Mouse (Mus musculus) retina, embryonic 14.5 days (tissue): ENCODE data around the gene Cldn12.

Experiments used
- DNase-seq: peaks from one replicate; pipeline ENCODE4 v3.0.0-alpha.2; 2015; ENCODE audit warnings: low spot score

Gene Cldn12

DNA sequence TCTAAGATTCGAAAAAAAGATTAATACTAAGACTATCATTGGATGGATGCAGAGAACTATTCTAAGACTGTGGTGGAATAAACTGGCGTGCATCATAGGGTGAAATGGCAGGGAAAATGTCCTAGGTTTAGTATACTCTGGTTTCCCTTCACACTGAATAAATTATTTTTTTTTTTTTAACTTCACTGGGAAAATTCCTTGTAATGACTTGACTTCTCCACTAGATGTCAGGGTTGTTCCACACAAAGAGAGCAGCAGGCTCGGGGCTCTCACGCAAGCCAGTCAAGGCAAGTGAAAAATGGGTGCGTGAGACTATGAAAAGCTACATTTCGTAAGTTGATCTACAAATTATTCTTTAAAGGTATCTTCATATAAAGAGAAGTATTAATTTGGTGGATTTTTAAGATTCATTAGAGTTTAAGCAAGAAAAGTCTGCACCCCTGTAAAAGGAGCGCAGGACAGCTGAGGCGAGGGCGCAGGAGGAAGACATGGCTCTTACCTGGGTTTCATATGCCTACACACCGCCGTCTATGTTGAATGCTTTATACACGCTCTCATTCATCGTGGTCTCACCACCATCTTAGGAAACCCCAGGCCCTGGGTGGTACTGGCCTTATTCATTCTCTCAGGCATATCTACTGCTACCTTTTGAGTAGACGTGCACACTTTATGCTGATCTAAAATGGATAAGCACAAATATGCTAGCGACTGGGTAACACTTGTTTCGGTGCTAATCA, 20.3 kb downstream of the Cldn12 start:
- DNase-seq: peak; percentile 81

DNA sequence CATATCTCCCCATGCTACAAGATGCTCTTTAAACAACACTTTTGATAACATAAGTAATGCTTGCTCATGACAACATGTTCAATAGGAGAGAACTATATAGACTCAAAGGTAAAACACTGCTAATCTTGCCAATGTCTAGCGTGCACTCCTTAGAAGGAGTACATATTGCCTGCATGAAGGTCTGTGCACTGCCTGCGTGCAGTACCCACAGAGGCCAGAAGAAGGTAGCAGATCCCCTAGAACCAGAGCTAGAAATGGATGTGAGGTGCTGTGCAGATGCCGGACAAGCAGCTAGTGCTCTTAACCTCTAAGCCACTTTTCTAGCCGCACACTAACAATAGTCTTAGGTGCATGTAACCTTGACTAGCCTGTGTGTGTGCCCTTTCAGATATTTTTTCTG, 22.6 kb downstream of the Cldn12 start:
- DNase-seq: no peak

DNA sequence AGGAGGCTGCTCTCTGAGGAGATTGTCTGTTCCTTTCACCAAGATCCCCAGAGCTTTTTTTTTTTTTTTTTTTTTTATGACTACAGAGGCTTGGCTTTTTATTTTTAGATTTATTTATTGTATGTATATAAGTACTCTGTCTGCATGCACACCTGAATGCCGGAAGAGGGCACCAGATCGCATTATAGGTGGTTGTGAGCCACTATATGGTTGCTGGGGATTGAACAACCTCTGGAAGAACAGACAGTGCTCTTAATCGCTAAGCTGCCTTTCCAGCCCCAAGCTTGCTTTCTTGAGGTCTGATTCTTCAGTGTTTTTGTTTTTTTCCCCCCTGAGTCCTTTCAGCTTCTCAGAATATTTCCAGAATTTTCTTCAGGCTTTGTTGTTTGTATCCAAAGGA, 28.7 kb downstream of the Cldn12 start:
- DNase-seq: no peak

DNA sequence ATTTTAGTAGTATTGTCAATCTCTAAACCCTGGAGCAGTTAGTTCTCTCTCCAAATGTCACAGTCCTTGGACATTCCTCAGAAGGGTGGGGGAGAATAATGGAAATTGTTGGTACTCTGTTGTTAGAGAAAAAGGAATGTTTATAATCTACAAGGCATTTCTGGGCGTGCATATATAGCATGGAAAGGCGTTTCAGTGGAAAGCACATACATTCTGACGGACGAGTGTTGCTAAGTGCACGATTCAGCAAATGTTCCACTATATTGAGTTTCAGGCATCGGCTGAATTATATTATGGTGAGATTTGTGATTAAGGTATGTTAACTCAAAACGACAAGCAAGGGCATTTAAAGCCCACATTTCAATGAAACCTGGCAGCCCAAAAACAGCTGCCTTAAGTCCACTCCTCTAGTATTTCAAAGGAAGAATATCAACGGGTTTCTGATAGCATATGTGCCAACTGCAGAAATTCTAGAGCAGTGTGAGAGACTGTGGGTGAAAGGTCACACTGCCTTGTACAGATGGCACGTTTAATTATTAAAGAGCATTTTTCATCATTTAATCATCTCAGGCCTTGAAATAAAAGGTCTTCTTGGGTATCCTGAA, 31.4 kb downstream of the Cldn12 start:
- DNase-seq: peak; percentile 38

DNA sequence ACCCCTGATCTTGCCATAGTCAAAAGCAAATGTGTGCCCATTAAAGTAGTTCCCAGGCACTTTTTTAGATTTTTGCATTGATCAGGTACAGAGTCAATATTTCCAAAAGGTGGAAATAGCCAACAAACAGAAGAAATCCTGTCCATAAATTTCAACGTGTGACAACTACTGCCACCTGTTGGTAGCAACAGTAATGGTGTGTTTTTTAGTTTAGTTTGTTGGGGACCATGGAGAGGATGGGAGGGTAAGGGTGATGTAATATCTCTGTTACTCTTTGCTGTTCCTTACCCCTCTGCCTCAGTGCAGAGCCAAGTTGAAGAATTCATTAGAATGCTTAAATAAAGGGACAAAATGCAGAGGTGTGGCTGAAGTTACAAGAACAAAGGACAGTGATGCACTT, 33.1 kb downstream of the Cldn12 start:
- peak; percentile 72 for DNase-seq

DNA sequence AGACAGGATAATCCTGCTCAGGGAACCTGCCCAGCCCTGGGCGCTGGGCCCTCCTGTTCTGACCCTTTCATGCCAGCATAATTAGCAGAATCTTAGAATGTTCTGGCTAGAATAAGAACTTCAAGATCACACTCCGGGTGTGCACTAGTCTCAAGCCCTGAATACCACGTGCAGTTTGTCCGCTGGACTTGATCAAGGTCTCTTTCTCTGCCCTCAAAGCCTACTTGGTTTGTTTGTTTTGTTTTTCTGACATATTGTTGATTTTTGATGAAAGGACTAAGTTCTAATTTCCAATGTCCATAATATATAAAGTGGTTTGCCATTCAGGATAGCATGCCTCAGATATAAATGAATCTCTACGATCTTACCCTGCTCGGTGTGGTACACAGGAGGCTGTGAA, 35.7 kb downstream of the Cldn12 start, which contains the start of gene 1700015F17Rik:
Gene 1700015F17Rik, minus strand, starts transcription at position 101 of the 400 bp plus-strand sequence.
- no peak for DNase-seq

DNA sequence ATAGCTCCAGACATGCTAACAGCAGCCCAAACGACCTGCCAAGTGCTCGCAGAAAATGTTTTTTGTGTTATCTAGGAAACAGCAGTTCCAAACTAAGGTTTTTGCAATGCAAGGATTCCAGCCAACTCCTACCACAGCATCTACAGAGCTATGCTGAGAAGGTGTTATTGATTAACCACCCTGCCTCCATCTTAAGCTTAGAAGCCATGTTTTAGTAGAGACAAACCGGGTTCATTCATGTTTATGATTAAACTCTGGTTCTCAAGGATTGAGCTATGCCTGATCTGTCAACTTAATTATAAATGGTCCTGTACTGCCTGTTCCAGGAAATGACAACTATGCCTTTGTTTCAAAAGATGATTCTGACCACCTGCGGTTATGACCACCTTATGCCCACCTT, 38.6 kb downstream of the Cldn12 start:
- DNase-seq: no peak

DNA sequence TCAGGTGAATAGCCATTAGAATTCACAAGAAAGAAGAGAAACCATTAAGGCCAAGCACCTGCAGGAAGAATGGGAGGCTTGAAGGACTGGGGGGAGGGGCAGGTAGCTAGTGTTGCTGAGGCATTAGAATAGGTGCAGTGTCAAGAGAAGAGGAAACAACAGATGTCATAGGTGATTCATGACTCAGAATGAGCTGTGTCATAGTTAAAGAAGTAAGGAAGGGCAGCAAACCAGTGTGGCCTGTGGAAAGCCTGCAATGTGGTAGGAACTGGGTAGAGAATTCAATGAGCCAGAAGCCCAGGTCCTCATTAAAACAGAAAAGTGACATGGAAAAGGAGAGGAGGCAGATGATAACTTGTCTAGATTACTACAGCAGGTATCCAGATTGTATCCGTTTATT, 49.5 kb downstream of the Cldn12 start:
- no peak for DNase-seq
